Mouse (Mus musculus) kidney, embryonic 16.5 days (tissue): Measurements from ENCODE around the gene Krtap8-1. TPM values are rescaled to one million over a fixed set of nuclear protein-coding genes. Genes with fewer than 3 reads are reported as not detected.

Source experiments
- ATAC-seq: fragments of 200-750 bp; cut with Nextera tagmentation; 2 replicates; pipeline ENCODE4 v1.8.0; 2017; ENCODE audit warnings: moderate TSS enrichment; ENCODE audit not compliant: low FRiP score, low TSS enrichment
- H3K27ac ChIP-seq: fragments of 300-500 bp; sonication (generic); 2 replicates; pipeline ENCODE4 v1.5.1; 2014; ENCODE audit warnings: low read length
- H3K27me3 ChIP-seq: fragments of 300-500 bp; sonication (generic); 2 replicates; pipeline ENCODE4 v1.6.1; 2014; ENCODE audit warnings: low read length, control low read depth, mixed read lengths; ENCODE audit not compliant: insufficient read depth
- H3K36me3 ChIP-seq: fragments of 300-500 bp; sonication (generic); 2 replicates; pipeline ENCODE4 v1.6.1; 2014; ENCODE audit warnings: low read length, control low read depth, mixed read lengths; ENCODE audit not compliant: insufficient read depth
- H3K4me1 ChIP-seq: fragments of 300-500 bp; sonication (generic); 2 replicates; pipeline ENCODE4 v1.6.1; 2014; ENCODE audit warnings: low read length, control low read depth, mixed read lengths; ENCODE audit not compliant: insufficient read depth
- H3K4me2 ChIP-seq: fragments of 300-500 bp; sonication (generic); replicated peaks from 2 replicates; pipeline ENCODE4 v1.6.1; 2014; ENCODE audit warnings: low read depth, low read length
- H3K4me3 ChIP-seq: fragments of 300-500 bp; sonication (generic); 2 replicates; pipeline ENCODE4 v1.5.1; 2014; ENCODE audit warnings: mild to moderate bottlenecking, low read length
- H3K9ac ChIP-seq: fragments of 300-500 bp; sonication (generic); replicated peaks from 2 replicates; pipeline ENCODE4 v1.6.1; 2014; ENCODE audit warnings: low read length
- H3K9me3 ChIP-seq: fragments of 300-500 bp; sonication (generic); 2 replicates; pipeline ENCODE4 v1.6.1; 2016; ENCODE audit warnings: low read length, control low read depth
- WGBS: fragments of 180-500 bp; shearing (Covaris S2); extraction: QIAGEN DNeasy Blood & Tissue Kit; methylation state at CpG from one replicate; pipeline ENCODE4 v1.1.7; 2014; 5-methylcytosine and 5-hydroxymethylcytosine counted together
- polyA plus RNA-seq: library from polyadenylated mRNA; unstranded; fragments of >200 nt; fragmentation: Nextera tagmentation; extraction: Ambion mirVana; gene quantifications from 2 replicates; pipeline ENCODE4 v1.2.1, GENCODE M21; 2015

Gene Krtap8-1
- polyA plus RNA-seq, 1 experiment from 2014 or later, result not detected

DNA sequence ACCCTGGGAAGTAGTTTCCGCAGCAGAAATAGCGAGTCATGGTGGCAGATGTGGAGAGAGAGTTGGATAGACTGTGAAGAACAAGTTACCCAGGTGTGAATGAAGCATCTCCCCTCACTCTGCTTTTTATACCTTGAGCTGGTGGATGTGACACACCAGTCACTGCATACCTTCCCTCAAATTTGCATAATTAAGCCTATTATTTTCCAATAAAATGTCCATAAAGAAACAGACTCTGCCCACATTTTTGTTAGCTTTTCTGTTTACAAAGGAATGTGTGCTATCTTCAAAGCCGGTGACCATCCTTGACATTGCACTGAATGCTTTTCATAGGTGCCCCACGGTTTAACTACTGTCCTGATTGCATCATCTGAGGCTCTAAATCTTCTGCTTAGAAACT, 20.5 kb upstream of the Krtap8-1 start, which contains the start of gene Krtap7-1:
Gene Krtap7-1, minus strand, starts transcription at position 101 of the 400 bp plus-strand sequence.
- Histone ChIP-seq H3K27me3 (no peaks in the 10 kb centered on the region), H3K4me1 (no peaks in the 10 kb centered on the region), H3K9me3 (no peaks in the 10 kb centered on the region), H3K4me2 (no peak within 1 kb of the TSS), H3K27ac (no peak within 1 kb of the TSS), H3K4me3 (no peak within 1 kb of the TSS), H3K36me3 (no peaks in the 10 kb centered on the region), H3K9ac (no peak within 1 kb of the TSS)
- ATAC-seq, result no peak
- 85% methylated on average over 4 of the region's 4 CpGs for WGBS

DNA sequence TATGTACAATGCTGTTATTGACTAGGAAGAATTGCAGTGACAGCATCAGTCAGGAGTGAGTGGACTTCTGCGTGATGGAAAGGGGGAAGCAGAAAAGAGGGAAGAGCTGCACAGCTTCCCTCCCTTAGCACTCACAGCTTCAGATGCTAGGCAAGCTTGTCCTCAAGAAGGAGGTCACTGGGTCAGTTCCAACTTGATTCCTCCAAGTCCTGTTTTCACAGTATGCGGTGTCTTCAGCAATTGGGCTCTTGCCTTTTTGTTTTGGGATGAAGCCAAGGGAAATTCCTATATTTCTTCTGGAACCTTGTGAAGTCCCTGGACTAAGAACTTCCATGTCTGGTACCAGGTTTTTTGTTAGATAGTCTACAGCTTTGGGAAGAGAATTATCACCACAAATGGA, 15.8 kb upstream of the Krtap8-1 start:
- no peaks in the 10 kb centered on the region for H3K27me3 ChIP-seq
- H3K9me3 ChIP-seq, result no peaks in the 10 kb centered on the region
- no peak overlapping the region for H3K4me3 ChIP-seq
- H3K9ac ChIP-seq, result no peak overlapping the region
- no peaks in the 10 kb centered on the region for H3K36me3 ChIP-seq
- no peak overlapping the region for H3K4me2 ChIP-seq
- H3K27ac ChIP-seq, result no peak overlapping the region
- H3K4me1 ChIP-seq, result no peaks in the 10 kb centered on the region
- whole genome bisulfite sequencing, result 75% methylated on average over 2 of the region's 2 CpGs
- no peak for ATAC-seq

DNA sequence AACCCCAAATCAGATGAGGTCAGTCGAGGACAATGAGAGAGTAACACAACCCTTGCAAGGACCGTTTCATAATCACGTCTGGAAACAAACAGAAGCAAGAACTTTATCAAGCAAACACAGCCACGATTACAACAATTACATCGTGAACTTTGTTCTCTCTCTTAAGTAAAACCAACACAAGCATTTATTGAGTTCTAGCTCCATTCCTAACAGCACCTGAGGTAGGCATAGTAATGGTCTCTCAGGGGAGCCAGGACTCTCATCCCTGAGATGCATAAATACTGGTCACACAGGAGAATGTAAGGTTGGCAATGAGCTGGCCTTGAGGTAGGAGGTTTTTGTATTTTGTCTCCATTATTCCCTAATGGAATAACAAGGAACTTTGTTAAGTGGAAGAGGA, 14.1 kb upstream of the Krtap8-1 start:
- Histone ChIP-seq H3K4me2 (no peak overlapping the region), H3K9ac (no peak overlapping the region), H3K9me3 (no peaks in the 10 kb centered on the region), H3K27me3 (no peaks in the 10 kb centered on the region), H3K4me1 (no peaks in the 10 kb centered on the region), H3K36me3 (no peaks in the 10 kb centered on the region), H3K27ac (no peak overlapping the region), H3K4me3 (no peak overlapping the region)
- 83% methylated on average over 5 of the region's 5 CpGs for WGBS
- no peak for ATAC-seq

- Histone ChIP-seq H3K4me3 (no peak overlapping the region), H3K27me3 (no peaks in the 10 kb centered on the region), H3K27ac (no peak overlapping the region), H3K4me1 (no peaks in the 10 kb centered on the region), H3K4me2 (no peak overlapping the region), H3K9me3 (no peaks in the 10 kb centered on the region), H3K36me3 (no peaks in the 10 kb centered on the region), H3K9ac (no peak overlapping the region)
- WGBS, result 95% methylated on average over 5 of the region's 5 CpGs
- ATAC-seq, result no peak
Measured at GRCm38 (mm10) chr16:89497002-89497401, 9.2 kb upstream of the Krtap8-1 start.

DNA sequence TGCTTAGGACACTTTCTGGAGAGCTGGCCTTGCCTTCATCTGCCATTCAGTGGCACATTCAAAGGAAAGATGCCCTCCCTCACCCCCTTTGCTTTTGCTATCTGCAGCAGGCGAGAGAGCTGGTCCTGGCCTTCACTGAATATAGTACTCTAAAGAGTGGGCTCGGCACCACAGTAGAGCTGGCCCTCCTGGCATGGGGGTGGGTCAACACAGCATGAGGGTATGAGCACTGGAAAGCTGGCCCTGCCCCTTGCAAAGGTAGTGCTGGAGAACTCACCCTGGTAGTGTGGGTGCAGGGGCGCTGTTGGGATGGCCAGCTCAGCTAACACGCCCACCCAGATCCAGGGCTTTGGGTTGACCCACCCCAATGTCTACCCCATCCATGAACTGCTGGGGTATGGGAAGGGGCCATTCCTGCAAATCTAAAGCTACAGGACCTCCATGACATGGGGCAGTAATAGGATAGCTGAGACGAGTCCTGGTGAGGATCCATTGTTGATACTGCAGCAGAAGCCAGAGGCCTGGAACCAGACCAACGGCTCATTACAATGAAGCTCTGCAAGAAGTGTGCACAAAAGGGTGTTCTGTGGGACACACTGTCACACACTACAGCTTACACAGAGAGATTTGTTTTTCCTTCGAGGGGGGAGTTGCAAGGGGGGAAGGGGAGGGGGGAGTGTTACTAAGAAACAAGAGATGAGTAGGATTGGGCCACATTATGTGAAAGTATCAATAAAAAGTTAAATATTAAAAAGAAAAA, 7.8 kb upstream of the Krtap8-1 start:
- Histone ChIP-seq H3K27ac (no peak overlapping the region), H3K9me3 (no peaks in the 10 kb centered on the region), H3K9ac (no peak overlapping the region), H3K36me3 (no peaks in the 10 kb centered on the region), H3K4me2 (no peak overlapping the region), H3K4me1 (no peaks in the 10 kb centered on the region), H3K4me3 (no peak overlapping the region), H3K27me3 (no peaks in the 10 kb centered on the region)
- 82% methylated on average over 7 of the region's 7 CpGs for WGBS
- no peak for ATAC-seq

- WGBS, result 79% methylated on average over 12 of the region's 12 CpGs
- no peaks in the 10 kb centered on the region for H3K27me3 ChIP-seq
- no peak for ATAC-seq
- H3K36me3 ChIP-seq, result no peaks in the 10 kb centered on the region
- H3K4me1 ChIP-seq, result no peaks in the 10 kb centered on the region
- H3K4me2 ChIP-seq, result no peak overlapping the region
- H3K4me3 ChIP-seq, result no peak overlapping the region
- H3K9ac ChIP-seq, result no peak overlapping the region
- no peaks in the 10 kb centered on the region for H3K9me3 ChIP-seq
- H3K27ac ChIP-seq, result no peak overlapping the region
Measured at GRCm38 (mm10) chr16:89477679-89478314, 10.0 kb downstream of the Krtap8-1 start.

GRCm38 (mm10) chr16:89461189-89461588, 26.6 kb downstream of the Krtap8-1 start:
- Histone ChIP-seq H3K27ac (no peak overlapping the region), H3K4me3 (no peak overlapping the region), H3K9me3 (no peaks in the 10 kb centered on the region), H3K4me2 (no peak overlapping the region), H3K36me3 (no peaks in the 10 kb centered on the region), H3K27me3 (no peaks in the 10 kb centered on the region), H3K9ac (no peak overlapping the region), H3K4me1 (no peaks in the 10 kb centered on the region)
- no peak for ATAC-seq
- WGBS, result 75% methylated on average over 5 of the region's 5 CpGs

Other genes with a start within 250 kb of the Krtap8-1 start
- not detected in 2 replicates for gene Krtap21-1, start 84.1 kb downstream of the Krtap8-1 start, polyA plus RNA-seq
- gene Krtap6-2, start 67.8 kb downstream of the Krtap8-1 start, polyA plus RNA-seq, result not detected in 2 replicates
- not detected in 2 replicates for gene Krtap7-1, start 20.4 kb upstream of the Krtap8-1 start, polyA plus RNA-seq
- gene Krtap11-1, start 83.2 kb upstream of the Krtap8-1 start, polyA plus RNA-seq, result not detected in 2 replicates